Mouse (Mus musculus): ENCODE results near the gene Crygn. TPM values are rescaled to one million over a fixed set of nuclear protein-coding genes. Genes with fewer than 3 reads are reported as not detected.
A peak's percentile ranks its signal among the peaks of the same experiment; 100 is the strongest.

Crygn gene
- total RNA-seq, 2 experiments from 2014 or later, result 2.0 TPM; not detected in 1

DNA sequence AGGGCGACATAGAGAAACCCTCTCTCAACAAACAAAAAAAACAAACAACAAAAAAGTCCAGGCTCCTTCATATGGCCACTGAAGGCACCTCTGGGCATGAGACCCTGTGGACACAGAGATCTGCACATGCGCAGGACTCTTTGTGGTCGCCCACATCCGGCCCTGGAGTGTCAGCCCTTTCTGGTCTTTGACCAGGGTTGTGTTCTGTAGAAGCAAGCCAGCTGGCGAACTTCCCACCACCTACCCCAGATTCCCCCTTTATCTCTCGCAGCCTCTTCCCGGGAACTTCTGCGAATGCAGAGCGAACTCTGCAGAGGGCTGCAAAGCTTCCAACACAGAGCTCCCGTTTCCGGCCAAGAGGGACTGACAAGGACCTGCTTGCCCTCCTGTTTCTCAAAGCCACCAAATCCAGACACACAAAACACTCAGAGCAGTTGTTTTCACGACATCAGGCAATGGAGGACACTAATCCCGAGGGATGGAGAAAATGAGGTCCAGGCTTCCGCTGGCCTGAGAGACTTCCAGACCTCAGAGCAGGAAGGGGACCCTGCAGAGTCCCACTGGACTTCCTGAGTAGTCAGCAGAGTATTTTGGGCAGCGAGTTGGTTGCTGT is 18.6 kb downstream of the Crygn start:
- peak in 1 of 2 experiments; percentile 31 for DNase-seq (ENCODE audit: extremely low spot score in 1 of 2, low spot score in 2 of 2)
- intact Hi-C loops (cut with DNase I), result no loop called here
- Histone ChIP-seq H3K4me3 (no peak overlapping the region), H3K27ac (no peak overlapping the region)
- no peak for TF ChIP-seq CTCF (IDR thresholded peaks at IDR 0.05)

DNA sequence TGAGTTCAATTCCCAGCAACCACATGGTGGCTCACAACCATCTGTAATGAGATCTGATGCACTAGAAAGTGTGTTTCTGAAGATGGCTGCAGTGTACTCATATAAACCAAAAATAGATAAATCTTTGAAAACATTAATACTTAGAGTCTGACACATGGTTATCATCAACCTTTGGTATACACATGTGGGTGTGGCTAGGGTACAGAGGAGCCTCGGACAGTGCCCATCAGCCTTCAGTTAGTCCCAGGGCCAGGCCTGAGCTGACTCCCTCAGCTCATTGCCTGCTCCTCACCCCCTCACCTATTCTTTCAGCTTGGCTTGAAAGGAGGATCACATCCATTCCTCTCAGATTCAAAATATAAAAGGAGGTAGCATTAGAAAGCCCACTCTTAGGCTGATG is 19.3 kb downstream of the Crygn start:
- no peak for TF ChIP-seq CTCF (IDR thresholded peaks at IDR 0.05)
- H3K4me3 ChIP-seq, result no peak overlapping the region
- intact Hi-C loops (cut with DNase I), result no loop called here
- no peak for DNase-seq (ENCODE audit: extremely low spot score in 1 of 2, low spot score in 2 of 2)
- no peak overlapping the region for H3K27ac ChIP-seq

DNA sequence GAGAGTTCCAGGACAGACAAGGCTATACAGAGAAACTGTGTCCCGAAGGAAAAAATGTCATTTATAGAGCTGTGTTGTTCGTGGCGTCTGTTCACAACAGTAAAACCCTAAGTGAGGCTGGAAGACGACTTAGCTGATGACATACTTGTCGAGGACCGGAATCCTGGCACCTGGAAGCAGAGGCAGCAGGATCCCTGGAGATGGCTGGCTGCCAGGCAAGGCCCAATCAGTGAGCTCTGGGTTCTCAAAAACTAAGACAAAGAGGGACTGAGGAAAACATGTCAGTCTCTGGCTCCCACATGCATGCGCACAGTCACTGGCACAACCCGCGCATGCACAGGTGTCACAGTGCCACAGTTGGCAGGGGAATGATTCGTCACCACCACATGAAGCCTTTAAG is 20.2 kb downstream of the Crygn start:
- H3K4me3 ChIP-seq, result no peak overlapping the region
- no peak overlapping the region for H3K27ac ChIP-seq
- DNase-seq (ENCODE audit: extremely low spot score in 1 of 2, low spot score in 2 of 2), result no peak
- intact Hi-C loops (cut with DNase I), result no loop called here
- TF ChIP-seq CTCF (IDR thresholded peaks at IDR 0.05), result no peak

GRCm38 (mm10) chr5:24733771-24734426 is 23.9 kb downstream of the Crygn start:
- no peak for DNase-seq (ENCODE audit: extremely low spot score in 1 of 2, low spot score in 2 of 2)
- intact Hi-C loops (cut with DNase I), result no loop called here
- Histone ChIP-seq H3K27ac (no peak overlapping the region), H3K4me3 (no peak overlapping the region)
- TF ChIP-seq CTCF (IDR thresholded peaks at IDR 0.05), result no peak

DNA sequence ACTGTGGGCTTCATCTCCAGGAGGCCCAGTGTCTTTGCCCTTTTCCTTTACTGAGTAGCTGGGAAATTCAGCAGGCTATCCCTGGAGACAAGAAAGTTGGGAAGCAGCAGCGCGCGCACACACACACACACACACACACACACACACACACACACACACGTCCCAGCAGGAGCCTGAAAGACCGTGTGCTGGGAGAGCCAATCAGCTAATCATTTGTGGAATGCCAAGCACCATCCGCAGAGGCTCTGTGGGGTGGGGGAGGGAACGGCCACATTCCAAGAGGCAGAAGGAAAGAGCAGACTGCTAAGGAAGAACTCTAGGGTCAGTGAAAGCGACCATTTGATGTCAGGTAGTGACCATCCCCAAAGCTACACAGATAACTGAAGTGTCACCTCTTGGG is 24.7 kb downstream of the Crygn start:
- TF ChIP-seq CTCF (IDR thresholded peaks at IDR 0.05), result no peak
- DNase-seq (ENCODE audit: extremely low spot score in 1 of 2, low spot score in 2 of 2), result no peak

GRCm38 (mm10) chr5:24730986-24731385 is 26.8 kb downstream of the Crygn start:
- no peak for DNase-seq (ENCODE audit: extremely low spot score in 1 of 2, low spot score in 2 of 2)
- intact Hi-C loops (cut with DNase I), result no loop called here
- Histone ChIP-seq H3K27ac (no peak overlapping the region), H3K4me3 (no peak overlapping the region)
- TF ChIP-seq CTCF (IDR thresholded peaks at IDR 0.05), result no peak

More for the DNA sequence above, 24.7 kb downstream of the Crygn start:
- Histone ChIP-seq H3K27ac (no peak overlapping the region), H3K4me3 (no peak overlapping the region)
- intact Hi-C loops (cut with DNase I), result no loop called here

DNA sequence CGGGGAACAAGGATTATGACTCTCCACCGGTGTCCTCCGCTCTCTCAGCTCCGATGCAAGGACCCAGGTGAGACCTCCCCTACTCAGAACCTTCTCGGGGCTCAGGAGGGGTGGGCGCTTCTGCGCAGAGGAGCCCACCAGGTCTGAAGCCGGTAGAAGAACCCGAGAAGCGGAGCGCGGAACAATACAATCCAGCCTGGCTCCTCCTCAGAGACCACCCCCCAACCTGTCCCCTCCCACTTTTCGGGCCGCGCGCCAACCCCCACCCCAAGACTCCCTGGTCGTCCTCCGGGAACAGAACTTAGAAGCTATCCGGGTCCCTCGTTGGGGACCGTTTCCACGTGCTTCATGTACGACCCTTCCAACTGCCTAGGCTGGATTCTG is 27.3 kb downstream of the Crygn start, which contains the start of gene Wdr86:
Wdr86 (minus strand) TSS at position 240 of the 384 bp plus-strand sequence.
- H3K4me3 ChIP-seq, result peak within 1 kb of the TSS; percentile 26

GRCm38 (mm10) chr5:24729797-24730487 is 27.9 kb downstream of the Crygn start:
- Histone ChIP-seq H3K4me3 (peak overlapping the region; percentile 26), H3K27ac (no peak overlapping the region)
- no peak for DNase-seq (ENCODE audit: extremely low spot score in 1 of 2, low spot score in 2 of 2)
- intact Hi-C loops (cut with DNase I), result no loop called here
- TF ChIP-seq CTCF (IDR thresholded peaks at IDR 0.05), result no peak

More for the DNA sequence above, 27.3 kb downstream of the Crygn start, which contains the start of gene Wdr86:
- TF ChIP-seq CTCF (IDR thresholded peaks at IDR 0.05), result no peak
- no peak within 1 kb of the TSS for H3K27ac ChIP-seq
- DNase-seq (ENCODE audit: extremely low spot score in 1 of 2, low spot score in 2 of 2), result no peak
- intact Hi-C loops (cut with DNase I), result no loop called here

- Histone ChIP-seq H3K4me3 (no peak overlapping the region), H3K27ac (no peak overlapping the region)
- intact Hi-C loops (cut with DNase I), result no loop called here
- DNase-seq (ENCODE audit: extremely low spot score in 1 of 2, low spot score in 2 of 2), result no peak
- TF ChIP-seq CTCF (IDR thresholded peaks at IDR 0.05), result no peak
These were observed 30.6 kb downstream of the Crygn start for GRCm38 (mm10) chr5:24726901-24727836.

DNA sequence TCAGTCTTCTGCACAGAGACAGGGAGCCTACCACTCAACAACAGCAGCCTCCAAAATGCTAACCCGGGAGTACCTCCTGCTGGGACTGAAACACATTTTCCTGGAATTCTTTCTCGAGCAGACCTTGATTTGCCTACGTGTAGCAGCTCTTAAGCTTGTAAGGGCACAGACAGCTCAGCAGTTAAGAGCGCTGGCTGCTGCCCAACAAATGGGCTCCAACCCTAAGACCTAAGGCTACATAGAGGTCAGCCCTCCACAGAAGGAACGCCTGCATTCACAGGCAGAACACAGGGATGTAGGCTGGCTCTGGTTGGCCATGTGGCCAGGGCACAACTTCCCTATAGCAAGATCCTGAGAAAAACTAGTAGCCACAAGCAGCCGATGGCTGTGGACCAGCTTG is 31.9 kb downstream of the Crygn start:
- Histone ChIP-seq H3K4me3 (no peak overlapping the region), H3K27ac (no peak overlapping the region)
- TF ChIP-seq CTCF (IDR thresholded peaks at IDR 0.05), result no peak
- intact Hi-C loops (cut with DNase I), result no loop called here
- DNase-seq (ENCODE audit: extremely low spot score in 1 of 2, low spot score in 2 of 2), result no peak

GRCm38 (mm10) chr5:24724805-24725204 is 33.0 kb downstream of the Crygn start:
- no peak for DNase-seq (ENCODE audit: extremely low spot score in 1 of 2, low spot score in 2 of 2)
- intact Hi-C loops (cut with DNase I), result no loop called here
- H3K4me3 ChIP-seq, result no peak overlapping the region
- H3K27ac ChIP-seq, result no peak overlapping the region
- no peak for TF ChIP-seq CTCF (IDR thresholded peaks at IDR 0.05)

All from left cerebral cortex, adult 2 months (tissue).